Mouse (Mus musculus) myocyte (in vitro differentiated cells): ENCODE measurements around the gene Timm50.

ENCODE experiments used
- E2F4 ChIP-seq: IDR thresholded peaks from one replicate; pipeline ENCODE4 v1.6.1; 2011; ENCODE audit warnings: mild to moderate bottlenecking, control low read depth, moderate library complexity; ENCODE audit not compliant: insufficient read depth
- MAX ChIP-seq: IDR thresholded peaks from one replicate; pipeline ENCODE4 v1.6.1; 2011; ENCODE audit warnings: low read depth, mild to moderate bottlenecking, control low read depth
- POLR2A ChIP-seq: IDR thresholded peaks from one replicate; pipeline ENCODE4 v1.6.1; 2011; ENCODE audit warnings: low read depth, mild to moderate bottlenecking, control low read depth, moderate library complexity; ENCODE audit not compliant: insufficient read length
- TCF12 ChIP-seq: IDR thresholded peaks from one replicate; pipeline ENCODE4 v1.6.1; 2011; ENCODE audit warnings: mild to moderate bottlenecking, control low read depth; ENCODE audit not compliant: poor library complexity, insufficient read depth, severe bottlenecking
- USF1 ChIP-seq: IDR thresholded peaks from one replicate; pipeline ENCODE4 v1.6.1; 2011; ENCODE audit warnings: low read depth, mild to moderate bottlenecking, control low read depth, moderate library complexity

DNA sequence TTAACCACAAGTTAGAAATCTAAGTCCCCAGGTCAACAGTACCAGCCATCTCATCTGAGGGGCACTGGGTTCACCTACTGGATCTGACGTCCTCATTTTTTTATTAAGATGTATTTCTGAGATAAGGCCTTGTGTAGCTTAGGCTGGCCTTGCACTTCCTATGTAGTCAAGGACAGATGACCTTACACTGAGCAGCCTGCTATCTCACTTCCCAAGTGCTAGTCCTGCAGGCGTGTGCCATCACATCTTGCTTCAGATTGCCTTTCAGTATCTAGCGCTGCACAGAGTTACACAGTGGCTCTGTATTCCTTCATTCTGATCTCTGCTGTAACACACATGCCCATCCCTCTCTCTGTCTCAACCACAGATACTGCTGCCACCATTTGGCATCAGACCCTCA, 6.2 kb upstream of the Timm50 start:
- TF ChIP-seq MAX: no peak
- TF ChIP-seq TCF12: no peak
- TF ChIP-seq POLR2A: no peak
- no peak for TF ChIP-seq E2F4
- no peak for TF ChIP-seq USF1
